Mouse (Mus musculus): ENCODE data around the gene Scp2.

- TF ChIP-seq CTCF (IDR thresholded peaks at IDR 0.05) (no peak), EP300 (IDR thresholded peaks at IDR 0.05) (no peak)
Measured at GRCm38 (mm10) chr4:108127516-108127915, 17.3 kb downstream of the Scp2 start.

Measured in lung, postnatal 0 days (tissue).